In genomic region chr7:99089716-99090115, GRCm38 (mm10) we compare ENCODE assay signal across 14 mouse cellular contexts.
"Had no signal": no experiment of that assay in that cellular context is flagged by ENCODE, and none has a peak within 500 bp of the region (broad histone marks: within the 10 kb centered on the region; RNA-seq: fewer than 3 reads in every experiment).

No protein-coding gene starts in this region.

- H3K27me3 ChIP-seq: liver, embryonic 12.5 days; neural tube, embryonic 13.5 days had no signal

- H3K9ac ChIP-seq: liver, embryonic 12.5 days; lung, embryonic 14.5 days; neural tube, embryonic 13.5 days had no signal

- H3K36me3 ChIP-seq: midbrain, embryonic 10.5 days had no signal

- H3K4me1 ChIP-seq: neural tube, embryonic 13.5 days had no signal

- H3K27ac ChIP-seq: limb, embryonic 10.5 days; liver, embryonic 12.5 days; midbrain, embryonic 10.5 days; neural tube, embryonic 13.5 days had no signal

- H3K4me3 ChIP-seq: limb, embryonic 10.5 days; liver, embryonic 12.5 days; midbrain, embryonic 10.5 days; neural tube, embryonic 13.5 days had no signal

- H3K4me2 ChIP-seq: liver, embryonic 12.5 days; lung, embryonic 14.5 days; neural tube, embryonic 13.5 days had no signal

- H3K9me3 ChIP-seq: limb, embryonic 10.5 days; liver, embryonic 12.5 days; midbrain, embryonic 10.5 days; neural tube, embryonic 13.5 days had no signal

- DNase-seq: kidney, postnatal 14 days; lung, embryonic 14.5 days; lung, postnatal 10 days; lung, postnatal 4 days; retina, postnatal 1 day; right cerebral cortex, postnatal 4 days; spleen, adult 18-20 months; thymus, adult 18-20 months; thymus, postnatal 14 days had no signal

- ATAC-seq: liver, embryonic 12.5 days; midbrain, embryonic 16.5 days had no signal
